Mouse (Mus musculus) midbrain, postnatal 0 days (tissue): ENCODE measurements at regions not wholly inside any gene's neighbourhood (a gene's known extent, or its start where the extent isn't known, plus 50 kb on each side); places are given as distances from the start of the nearest gene placed in this dataset.

ENCODE experiments used
- ATAC-seq: fragments of 200-750 bp; cut with Nextera tagmentation; 2 replicates; pipeline ENCODE4 v1.8.0; 2017; ENCODE audit warnings: moderate number of reproducible peaks, mild to moderate bottlenecking, moderate TSS enrichment, moderate library complexity; ENCODE audit not compliant: low FRiP score
- DNase-seq: peaks from one replicate; pipeline ENCODE4 v3.0.0-alpha.2; 2015; ENCODE audit warnings: low spot score
- H3K27ac ChIP-seq: fragments of 300-500 bp; sonication (generic); 2 replicates; pipeline ENCODE4 v1.5.1; 2014; ENCODE audit warnings: low read depth, mild to moderate bottlenecking, low read length, mixed read lengths
- H3K27me3 ChIP-seq: fragments of 300-500 bp; sonication (generic); 2 replicates; pipeline ENCODE4 v1.6.1; 2014; ENCODE audit warnings: low read length, control low read depth, mixed read lengths; ENCODE audit not compliant: insufficient read depth
- H3K36me3 ChIP-seq: fragments of 300-500 bp; sonication (generic); 2 replicates; pipeline ENCODE4 v1.6.1; 2014; ENCODE audit warnings: low read length, control low read depth, mixed read lengths; ENCODE audit not compliant: insufficient read depth
- H3K4me1 ChIP-seq: fragments of 300-500 bp; sonication (generic); 2 replicates; pipeline ENCODE4 v1.6.1; 2014; ENCODE audit warnings: mild to moderate bottlenecking, control low read depth, antibody characterized with exemption, low read length, mixed read lengths; ENCODE audit not compliant: insufficient read depth
- H3K4me2 ChIP-seq: fragments of 300-500 bp; sonication (generic); 2 replicates; pipeline ENCODE4 v1.6.1; 2014; ENCODE audit warnings: low read depth, mild to moderate bottlenecking, low read length, mixed read lengths; ENCODE audit not compliant: poor library complexity, severe bottlenecking
- H3K4me3 ChIP-seq: fragments of 300-500 bp; sonication (generic); 2 replicates; pipeline ENCODE4 v1.5.1; 2014; ENCODE audit warnings: low read depth, mild to moderate bottlenecking, low read length, moderate library complexity
- H3K9ac ChIP-seq: fragments of 300-500 bp; sonication (generic); replicated peaks from 2 replicates; pipeline ENCODE4 v1.6.1; 2014; ENCODE audit warnings: mild to moderate bottlenecking, low read length, moderate library complexity, mixed read lengths; ENCODE audit not compliant: poor library complexity, severe bottlenecking
- H3K9me3 ChIP-seq: fragments of 300-500 bp; sonication (generic); 2 replicates; pipeline ENCODE4 v1.6.1; 2016; ENCODE audit warnings: low read length, control low read depth
- CTCF ChIP-seq: IDR thresholded peaks from 2 replicates; pipeline ENCODE4 v1.5.1; 2016; ENCODE audit warnings: antibody characterized with exemption, mild to moderate bottlenecking
- WGBS: fragments of 180-500 bp; shearing (Covaris S2); extraction: QIAGEN DNeasy Blood & Tissue Kit; methylation state at CpG from one replicate; pipeline ENCODE4 v1.1.7; 2014; 5-methylcytosine and 5-hydroxymethylcytosine counted together

DNA sequence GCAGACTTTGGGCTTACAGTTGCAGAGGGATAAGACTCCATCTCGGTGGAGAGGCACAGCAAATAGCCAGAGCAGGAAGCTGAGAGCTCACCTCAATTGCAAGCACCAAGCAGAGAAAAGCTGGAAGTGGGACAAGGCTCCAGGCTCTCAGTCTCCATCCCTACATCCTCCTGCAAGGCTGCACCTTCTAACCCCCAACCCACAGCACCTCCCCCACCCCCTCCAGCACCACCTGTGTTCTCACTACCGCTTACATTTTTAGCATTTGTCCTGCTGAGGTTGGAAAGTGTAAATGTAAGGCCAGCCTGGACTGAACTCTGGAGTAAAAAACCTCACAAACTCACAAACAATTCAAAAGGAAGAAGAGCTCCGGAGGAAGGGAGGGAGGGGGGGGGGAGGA, 119.6 kb downstream of the Sox2 start:
- H3K27me3 ChIP-seq, result no peaks in the 10 kb centered on the region
- no peak overlapping the region for H3K4me3 ChIP-seq
- no peak for TF ChIP-seq CTCF
- H3K36me3 ChIP-seq, result no peaks in the 10 kb centered on the region
- H3K27ac ChIP-seq, result no peak overlapping the region
- no peaks in the 10 kb centered on the region for H3K9me3 ChIP-seq
- 40% methylated on average over 2 of the region's 3 CpGs for WGBS
- H3K9ac ChIP-seq, result no peak overlapping the region
- DNase-seq (no peak), ATAC-seq (no peak)
- H3K4me1 ChIP-seq, result no peaks in the 10 kb centered on the region
- no peak overlapping the region for H3K4me2 ChIP-seq

DNA sequence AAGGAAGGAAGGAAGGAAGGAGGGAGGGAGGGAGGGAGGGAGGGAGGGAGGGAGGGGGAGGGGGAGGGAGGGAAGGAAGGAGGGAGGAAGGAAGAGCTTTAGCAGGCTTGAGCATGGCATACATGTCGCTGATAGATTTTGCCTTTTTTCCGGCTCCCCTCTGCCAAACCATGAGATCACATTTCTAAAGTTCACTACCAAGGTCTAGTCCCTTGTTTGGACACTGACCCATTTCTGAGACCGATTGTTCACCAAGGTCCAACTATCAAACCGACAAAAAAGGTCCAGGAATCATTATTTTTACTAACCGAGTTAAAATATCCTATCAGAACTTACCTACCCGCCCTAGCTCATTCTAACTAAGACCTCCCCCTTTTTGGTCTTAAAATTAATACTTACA, 120.1 kb downstream of the Sox2 start:
- no peak for ATAC-seq
- WGBS, result 86% methylated on average over 6 of the region's 6 CpGs
- H3K36me3 ChIP-seq, result no peaks in the 10 kb centered on the region

DNA sequence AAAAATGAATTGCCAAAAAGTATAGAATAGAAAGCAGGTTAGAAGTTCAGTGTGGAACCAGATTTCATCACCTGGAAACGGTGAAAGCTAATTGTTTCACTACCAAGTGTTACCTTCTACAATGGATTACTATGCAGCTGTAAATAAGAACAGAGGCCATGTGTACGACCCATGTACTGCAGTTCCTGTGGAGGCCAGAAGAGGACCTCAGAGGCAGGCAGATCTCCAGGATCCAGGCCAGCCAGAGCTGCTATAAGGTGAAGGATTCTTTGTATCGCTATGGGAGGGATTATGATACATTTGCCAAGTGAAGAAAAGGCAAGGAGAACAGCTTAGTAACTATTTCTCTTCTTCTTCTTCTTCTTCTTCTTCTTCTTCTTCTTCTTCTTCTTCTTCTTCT, 121.8 kb downstream of the Sox2 start:
- WGBS, result 93% methylated on average over 3 of the region's 3 CpGs
- TF ChIP-seq CTCF, result no peak

More for the DNA sequence above, 120.1 kb downstream of the Sox2 start:
- H3K27ac ChIP-seq, result no peak overlapping the region
- no peak for DNase-seq
- H3K9ac ChIP-seq, result no peak overlapping the region
- H3K27me3 ChIP-seq, result no peaks in the 10 kb centered on the region
- H3K9me3 ChIP-seq, result no peaks in the 10 kb centered on the region
- no peaks in the 10 kb centered on the region for H3K4me1 ChIP-seq
- H3K4me3 ChIP-seq, result no peak overlapping the region
- TF ChIP-seq CTCF, result no peak
- no peak overlapping the region for H3K4me2 ChIP-seq

DNA sequence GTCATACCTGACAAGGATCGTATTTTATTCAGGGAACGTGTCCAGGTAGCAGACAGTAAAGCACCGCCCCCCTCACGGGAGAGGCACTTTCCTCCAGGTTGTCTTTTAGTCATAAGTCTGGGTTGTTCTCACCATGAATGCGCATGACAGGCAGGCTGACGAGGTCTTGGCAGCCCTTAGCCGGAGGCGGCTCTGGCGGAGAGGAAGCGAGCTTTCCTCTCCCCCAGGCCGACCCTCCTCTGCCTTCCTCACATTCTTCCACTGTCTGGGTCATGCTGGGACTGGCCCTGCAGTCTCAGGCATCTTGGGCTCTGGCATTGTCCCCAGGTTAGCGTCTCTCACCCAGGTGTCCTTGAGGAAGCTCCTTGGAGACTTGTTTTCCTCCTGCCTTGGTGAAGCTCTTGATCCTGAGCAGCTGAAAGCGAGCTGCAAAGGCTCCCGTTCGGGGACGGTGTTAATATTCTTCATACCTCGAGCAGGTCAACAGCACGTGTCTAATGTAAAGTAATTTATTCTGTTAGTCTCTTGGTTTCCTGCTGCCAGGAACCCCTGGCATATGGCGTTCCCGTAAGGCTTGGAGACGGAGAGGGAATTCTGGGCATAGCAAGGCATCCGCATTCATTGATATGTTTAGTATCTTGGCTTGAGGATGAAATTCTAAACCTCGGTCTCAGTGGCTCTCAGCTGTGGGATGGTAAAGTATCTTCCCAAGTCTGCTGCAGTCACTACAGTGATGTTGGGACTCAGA, 123.6 kb downstream of the Sox2 start:
- Histone ChIP-seq H3K9me3 (no peaks in the 10 kb centered on the region), H3K4me1 (no peaks in the 10 kb centered on the region), H3K27me3 (no peaks in the 10 kb centered on the region), H3K9ac (no peak overlapping the region), H3K36me3 (no peaks in the 10 kb centered on the region), H3K4me3 (no peak overlapping the region), H3K27ac (no peak overlapping the region), H3K4me2 (peak overlapping the region; percentile 18; the same call in 1 of the 2 replicates)
- 28% methylated on average over 23 of the region's 23 CpGs for WGBS
- TF ChIP-seq CTCF, result no peak
- ATAC-seq (no peak), DNase-seq (peak; percentile 41)

More for the DNA sequence above, 121.8 kb downstream of the Sox2 start:
- no peaks in the 10 kb centered on the region for H3K9me3 ChIP-seq
- no peak overlapping the region for H3K9ac ChIP-seq
- no peak overlapping the region for H3K27ac ChIP-seq
- H3K4me3 ChIP-seq, result no peak overlapping the region
- no peak overlapping the region for H3K4me2 ChIP-seq
- H3K4me1 ChIP-seq, result no peaks in the 10 kb centered on the region
- no peak for ATAC-seq
- no peak for DNase-seq
- no peaks in the 10 kb centered on the region for H3K36me3 ChIP-seq
- H3K27me3 ChIP-seq, result no peaks in the 10 kb centered on the region

DNA sequence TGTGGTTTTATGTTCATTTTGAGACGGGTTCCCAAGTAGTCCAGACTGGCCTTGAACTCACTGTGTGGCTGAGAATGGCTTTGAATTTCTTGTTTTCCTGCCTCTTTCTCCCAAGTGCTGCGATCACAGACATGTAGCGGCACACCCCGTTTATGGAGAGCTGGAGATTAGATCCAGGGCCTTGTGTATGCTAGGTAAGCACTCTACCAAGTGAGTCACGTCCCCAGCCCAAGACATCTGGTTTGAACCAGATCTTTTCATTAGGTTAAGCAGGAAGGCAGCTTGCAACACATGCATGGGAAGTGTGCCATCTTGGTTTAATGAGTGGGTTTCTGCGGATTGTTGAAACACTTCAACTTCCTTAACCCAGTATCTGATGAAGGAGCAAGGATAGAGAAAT, 131.6 kb downstream of the Sox2 start:
- no peak for TF ChIP-seq CTCF
- H3K9ac ChIP-seq, result no peak overlapping the region
- no peaks in the 10 kb centered on the region for H3K9me3 ChIP-seq
- no peaks in the 10 kb centered on the region for H3K4me1 ChIP-seq
- H3K4me3 ChIP-seq, result no peak overlapping the region
- H3K4me2 ChIP-seq, result no peak overlapping the region
- H3K27me3 ChIP-seq, result no peaks in the 10 kb centered on the region
- DNase-seq (no peak), ATAC-seq (no peak)
- WGBS, result 86% methylated on average over 6 of the region's 6 CpGs
- H3K36me3 ChIP-seq, result no peaks in the 10 kb centered on the region
- no peak overlapping the region for H3K27ac ChIP-seq

DNA sequence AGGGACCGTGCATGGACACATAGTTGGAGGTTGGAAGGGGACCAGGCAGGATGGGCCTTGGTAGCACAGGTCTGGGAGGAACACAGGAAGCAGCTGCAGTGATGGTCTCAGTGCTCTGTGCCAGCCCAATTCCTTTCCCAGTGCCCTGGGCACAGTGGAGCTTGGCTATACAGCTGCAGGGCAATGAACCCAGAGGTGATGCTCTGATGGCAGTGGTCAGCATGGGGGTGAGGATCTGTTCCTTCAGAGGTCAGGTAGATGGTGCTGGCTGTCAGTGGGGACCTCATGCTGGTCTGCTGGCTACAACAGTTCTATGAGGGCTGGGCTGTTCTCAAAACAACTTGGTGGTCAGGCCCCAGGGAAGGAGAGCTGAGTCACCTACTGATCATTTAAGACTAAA, 133.2 kb downstream of the Sox2 start:
- Histone ChIP-seq H3K4me1 (no peaks in the 10 kb centered on the region), H3K9me3 (no peaks in the 10 kb centered on the region), H3K27ac (no peak overlapping the region), H3K4me3 (no peak overlapping the region), H3K9ac (no peak overlapping the region), H3K4me2 (no peak overlapping the region), H3K27me3 (no peaks in the 10 kb centered on the region), H3K36me3 (no peaks in the 10 kb centered on the region)
- WGBS, result 93% methylated on average over 1 of the region's 1 CpGs
- ATAC-seq (no peak), DNase-seq (no peak)
- no peak for TF ChIP-seq CTCF
